Mouse (Mus musculus) adrenal gland (tissue): ENCODE data around the gene Ski.

ENCODE experiments used
- intact Hi-C: fragments of 180-260 bp; cut with DNase I; formaldehyde crosslinking; loops from one replicate; pipeline ENCODE4 v1.15.1; 2025

Gene Ski

GRCm38 (mm10) chr4:155154986-155155385 is 67.4 kb downstream of the Ski start:
- intact Hi-C loops, result no loop called here

GRCm38 (mm10) chr4:155153389-155154072 is 68.9 kb downstream of the Ski start:
- intact Hi-C loops, result no loop called here

- intact Hi-C loops, result no loop called here
These were observed 69.9 kb downstream of the Ski start for GRCm38 (mm10) chr4:155152476-155152875.

GRCm38 (mm10) chr4:155151845-155152244 is 70.5 kb downstream of the Ski start:
- intact Hi-C loops, result loop anchor here (2.0 kb wide), 1 partner anchor 69 kb away; no protein-coding TSS in a partner anchor

- intact Hi-C loops, result loop anchor here (2.0 kb wide), 1 partner anchor 69 kb away; no protein-coding TSS in a partner anchor
These were observed 71.1 kb downstream of the Ski start for GRCm38 (mm10) chr4:155151221-155151788.

GRCm38 (mm10) chr4:155150276-155151113 is 71.9 kb downstream of the Ski start:
- intact Hi-C loops, result loop anchor here (2.0 kb wide), 1 partner anchor 70 kb away; no protein-coding TSS in a partner anchor

GRCm38 (mm10) chr4:155149941-155150275 is 72.5 kb downstream of the Ski start:
- intact Hi-C loops, result loop anchor here (2.0 kb wide), 1 partner anchor 71 kb away; no protein-coding TSS in a partner anchor

GRCm38 (mm10) chr4:155148910-155149698 is 73.3 kb downstream of the Ski start:
- intact Hi-C loops, result no loop called here

- intact Hi-C loops, result no loop called here
These were observed 73.9 kb downstream of the Ski start for GRCm38 (mm10) chr4:155148453-155148852.

GRCm38 (mm10) chr4:155146107-155146823 is 76.1 kb downstream of the Ski start:
- intact Hi-C loops, result no loop called here

- intact Hi-C loops, result no loop called here
These were observed 77.7 kb downstream of the Ski start for GRCm38 (mm10) chr4:155144548-155145180.

GRCm38 (mm10) chr4:155143871-155144502 is 78.4 kb downstream of the Ski start:
- intact Hi-C loops, result no loop called here

- intact Hi-C loops, result no loop called here
These were observed 79.0 kb downstream of the Ski start for GRCm38 (mm10) chr4:155143411-155143810.

- intact Hi-C loops, result no loop called here
These were observed 79.6 kb downstream of the Ski start for GRCm38 (mm10) chr4:155142836-155143235.

GRCm38 (mm10) chr4:155140795-155141265 is 81.6 kb downstream of the Ski start:
- intact Hi-C loops, result no loop called here

GRCm38 (mm10) chr4:155140150-155140549 is 82.2 kb downstream of the Ski start:
- intact Hi-C loops, result no loop called here

GRCm38 (mm10) chr4:155139281-155140045 is 82.9 kb downstream of the Ski start:
- intact Hi-C loops, result no loop called here

- intact Hi-C loops, result no loop called here
These were observed 83.9 kb downstream of the Ski start for GRCm38 (mm10) chr4:155138451-155138850.

GRCm38 (mm10) chr4:155137891-155138290 is 84.5 kb downstream of the Ski start:
- intact Hi-C loops, result no loop called here
